Mouse (Mus musculus): ENCODE results near the gene Gtpbp4. TPM values are rescaled to one million over a fixed set of nuclear protein-coding genes. Genes with fewer than 3 reads are reported as not detected.
"Not testable (repeated sequence)": the region's sequence is repeated elsewhere in the genome, so short reads cannot be mapped to it uniquely, and the experiment has no call there.

Gtpbp4 gene
- polyA plus RNA-seq, 1 experiment from 2014 or later, result 53.4 TPM

DNA sequence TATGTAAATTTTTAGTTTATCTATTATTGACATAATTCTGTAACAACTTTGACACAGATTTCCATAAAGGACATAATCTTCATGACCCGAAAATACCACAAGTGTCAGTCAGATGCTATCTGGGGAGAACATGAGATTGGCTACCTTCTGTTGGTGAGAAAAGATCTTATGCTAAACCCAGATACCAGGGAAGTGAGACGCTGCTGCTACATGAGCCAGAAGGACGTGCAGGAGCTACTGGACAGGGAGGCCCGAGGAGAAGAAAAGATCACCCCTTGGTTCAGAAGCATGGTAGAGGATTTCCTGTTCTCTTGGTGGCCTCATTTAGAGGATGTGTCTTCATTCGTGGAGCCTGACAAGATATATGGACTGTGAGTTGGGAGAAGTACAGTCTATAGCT lies 36.8 kb downstream of the Gtpbp4 start:
- H3K9ac ChIP-seq (ENCODE audit: low read depth, low read length); H3K9me3 ChIP-seq (ENCODE audit: control insufficient read depth, low read length); H3K4me2 ChIP-seq (ENCODE audit: low read length); ATAC-seq; H3K27ac ChIP-seq (ENCODE audit: low read depth, low read length); H3K36me3 ChIP-seq (ENCODE audit: control insufficient read depth, insufficient read depth, low read length); H3K4me1 ChIP-seq (ENCODE audit: control insufficient read depth, insufficient read depth, low read depth, low read length); H3K4me3 ChIP-seq (ENCODE audit: low read length); H3K27me3 ChIP-seq (replicated peaks; ENCODE audit: control insufficient read depth, insufficient read depth, low read length): not testable (repeated sequence)
- WGBS, result no CpG with 5 or more reads among the region's 5 CpGs

GRCm38 (mm10) chr13:8956873-8957272 lies 39.0 kb downstream of the Gtpbp4 start:
- H3K36me3 ChIP-seq (ENCODE audit: control insufficient read depth, insufficient read depth, low read length); H3K27ac ChIP-seq (ENCODE audit: low read depth, low read length); H3K9ac ChIP-seq (ENCODE audit: low read depth, low read length); H3K27me3 ChIP-seq (replicated peaks; ENCODE audit: control insufficient read depth, insufficient read depth, low read length); ATAC-seq; H3K4me3 ChIP-seq (ENCODE audit: low read length); H3K4me2 ChIP-seq (ENCODE audit: low read length); H3K9me3 ChIP-seq (ENCODE audit: control insufficient read depth, low read length); H3K4me1 ChIP-seq (ENCODE audit: control insufficient read depth, insufficient read depth, low read depth, low read length): not testable (repeated sequence)
- WGBS, result no CpG with 5 or more reads among the region's 5 CpGs

GRCm38 (mm10) chr13:8955127-8955526 lies 40.8 kb downstream of the Gtpbp4 start:
- H3K4me3 ChIP-seq (ENCODE audit: low read length); H3K27me3 ChIP-seq (replicated peaks; ENCODE audit: control insufficient read depth, insufficient read depth, low read length); ATAC-seq; H3K4me2 ChIP-seq (ENCODE audit: low read length); H3K9ac ChIP-seq (ENCODE audit: low read depth, low read length); H3K36me3 ChIP-seq (ENCODE audit: control insufficient read depth, insufficient read depth, low read length); H3K9me3 ChIP-seq (ENCODE audit: control insufficient read depth, low read length); H3K27ac ChIP-seq (ENCODE audit: low read depth, low read length); H3K4me1 ChIP-seq (ENCODE audit: control insufficient read depth, insufficient read depth, low read depth, low read length): not testable (repeated sequence)
- 95% methylated on average over 1 of the region's 2 CpGs for WGBS

DNA sequence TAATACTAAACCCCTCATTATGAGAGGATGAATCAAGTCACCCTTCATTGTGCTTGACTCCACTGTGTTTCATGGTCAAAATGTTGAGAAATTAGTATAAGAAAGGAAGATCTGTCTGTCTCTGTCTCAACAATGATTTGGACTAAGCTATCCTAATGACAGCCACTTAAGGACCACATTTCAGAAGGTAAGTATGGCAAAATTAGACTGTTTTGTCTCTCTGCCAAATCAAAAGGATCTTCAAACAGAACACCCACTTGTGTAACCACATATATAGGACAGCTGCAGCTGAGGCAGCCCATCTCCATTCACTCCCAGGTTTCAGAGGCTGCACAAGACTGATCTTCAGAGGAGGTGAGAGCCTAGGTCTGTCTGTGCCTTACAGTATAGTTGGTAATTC lies 43.3 kb downstream of the Gtpbp4 start, which contains the start of gene Idi2:
Gene Idi2 (plus strand): TSS at position 301 of the 400 bp plus-strand sequence.
- H3K4me3 ChIP-seq (ENCODE audit: low read length); H3K9ac ChIP-seq (ENCODE audit: low read depth, low read length); H3K4me1 ChIP-seq (ENCODE audit: control insufficient read depth, insufficient read depth, low read depth, low read length); H3K27me3 ChIP-seq (replicated peaks; ENCODE audit: control insufficient read depth, insufficient read depth, low read length); H3K36me3 ChIP-seq (ENCODE audit: control insufficient read depth, insufficient read depth, low read length); ATAC-seq; H3K4me2 ChIP-seq (ENCODE audit: low read length); H3K27ac ChIP-seq (ENCODE audit: low read depth, low read length); H3K9me3 ChIP-seq (ENCODE audit: control insufficient read depth, low read length): not testable (repeated sequence)

DNA sequence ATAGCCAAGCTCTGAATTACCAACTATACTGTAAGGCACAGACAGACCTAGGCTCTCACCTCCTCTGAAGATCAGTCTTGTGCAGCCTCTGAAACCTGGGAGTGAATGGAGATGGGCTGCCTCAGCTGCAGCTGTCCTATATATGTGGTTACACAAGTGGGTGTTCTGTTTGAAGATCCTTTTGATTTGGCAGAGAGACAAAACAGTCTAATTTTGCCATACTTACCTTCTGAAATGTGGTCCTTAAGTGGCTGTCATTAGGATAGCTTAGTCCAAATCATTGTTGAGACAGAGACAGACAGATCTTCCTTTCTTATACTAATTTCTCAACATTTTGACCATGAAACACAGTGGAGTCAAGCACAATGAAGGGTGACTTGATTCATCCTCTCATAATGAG lies 47.8 kb downstream of the Gtpbp4 start, which contains the start of gene Gm9745:
Gene Gm9745 (minus strand): TSS at position 101 of the 400 bp plus-strand sequence.
- H3K4me1 ChIP-seq (ENCODE audit: control insufficient read depth, insufficient read depth, low read depth, low read length); ATAC-seq; H3K9ac ChIP-seq (ENCODE audit: low read depth, low read length): not testable (repeated sequence)

GRCm38 (mm10) chr13:8943828-8944227 lies 52.1 kb downstream of the Gtpbp4 start:
- not testable (repeated sequence) for H3K4me3 ChIP-seq (ENCODE audit: low read length); H3K4me1 ChIP-seq (ENCODE audit: control insufficient read depth, insufficient read depth, low read depth, low read length); H3K4me2 ChIP-seq (ENCODE audit: low read length); ATAC-seq; H3K36me3 ChIP-seq (ENCODE audit: control insufficient read depth, insufficient read depth, low read length); H3K27me3 ChIP-seq (replicated peaks; ENCODE audit: control insufficient read depth, insufficient read depth, low read length); H3K27ac ChIP-seq (ENCODE audit: low read depth, low read length); H3K9me3 ChIP-seq (ENCODE audit: control insufficient read depth, low read length); H3K9ac ChIP-seq (ENCODE audit: low read depth, low read length)
- WGBS, result no CpG with 5 or more reads among the region's 5 CpGs

More for the DNA sequence above, 47.8 kb downstream of the Gtpbp4 start, which contains the start of gene Gm9745:
- not testable (repeated sequence) for H3K27me3 ChIP-seq (replicated peaks; ENCODE audit: control insufficient read depth, insufficient read depth, low read length); H3K4me3 ChIP-seq (ENCODE audit: low read length); H3K27ac ChIP-seq (ENCODE audit: low read depth, low read length); H3K36me3 ChIP-seq (ENCODE audit: control insufficient read depth, insufficient read depth, low read length); H3K9me3 ChIP-seq (ENCODE audit: control insufficient read depth, low read length); H3K4me2 ChIP-seq (ENCODE audit: low read length)

- H3K4me1 ChIP-seq (ENCODE audit: control insufficient read depth, insufficient read depth, low read depth, low read length), result not testable (repeated sequence)
Observed at GRCm38 (mm10) chr13:8941701-8942100, 54.2 kb downstream of the Gtpbp4 start.

GRCm38 (mm10) chr13:8941110-8941509 lies 54.8 kb downstream of the Gtpbp4 start:
- 97% methylated on average over 4 of the region's 4 CpGs for WGBS
- not testable (repeated sequence) for ATAC-seq

More at GRCm38 (mm10) chr13:8941701-8942100, 54.2 kb downstream of the Gtpbp4 start:
- not testable (repeated sequence) for H3K4me3 ChIP-seq (ENCODE audit: low read length); H3K27me3 ChIP-seq (replicated peaks; ENCODE audit: control insufficient read depth, insufficient read depth, low read length); H3K9ac ChIP-seq (ENCODE audit: low read depth, low read length); H3K4me2 ChIP-seq (ENCODE audit: low read length); H3K9me3 ChIP-seq (ENCODE audit: control insufficient read depth, low read length); ATAC-seq; H3K36me3 ChIP-seq (ENCODE audit: control insufficient read depth, insufficient read depth, low read length); H3K27ac ChIP-seq (ENCODE audit: low read depth, low read length)
- 56% methylated on average over 1 of the region's 5 CpGs for WGBS

DNA sequence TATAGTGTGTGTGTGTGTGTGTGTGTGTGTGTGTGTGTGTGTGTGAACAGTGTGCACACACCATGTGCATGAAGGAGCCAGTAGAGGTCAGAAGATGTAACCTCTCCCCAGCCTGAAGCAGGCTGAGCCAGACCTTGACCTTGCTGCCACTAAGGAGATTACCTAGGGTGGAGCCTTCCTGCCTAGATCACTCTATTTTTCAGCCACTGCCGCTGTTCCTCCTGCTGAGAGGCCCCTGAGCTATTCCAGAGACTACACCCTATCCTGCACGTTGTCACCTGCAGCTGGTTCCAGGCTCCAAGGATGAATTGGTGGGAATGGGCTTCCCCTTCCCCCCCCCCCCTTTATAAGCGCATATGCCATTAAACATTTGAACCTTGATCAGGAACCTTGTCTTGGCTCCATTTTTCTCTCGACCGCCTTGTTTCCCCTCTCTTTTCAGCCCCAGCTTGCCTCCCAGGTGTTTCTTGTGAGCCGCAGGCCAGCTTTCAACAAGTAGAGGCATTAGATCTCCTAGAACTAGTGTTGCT lies 58.2 kb downstream of the Gtpbp4 start:
- not testable (repeated sequence) for H3K9me3 ChIP-seq (ENCODE audit: control insufficient read depth, low read length); H3K27ac ChIP-seq (ENCODE audit: low read depth, low read length); H3K4me3 ChIP-seq (ENCODE audit: low read length); H3K27me3 ChIP-seq (replicated peaks; ENCODE audit: control insufficient read depth, insufficient read depth, low read length); H3K9ac ChIP-seq (ENCODE audit: low read depth, low read length); H3K4me1 ChIP-seq (ENCODE audit: control insufficient read depth, insufficient read depth, low read depth, low read length); ATAC-seq; H3K4me2 ChIP-seq (ENCODE audit: low read length); H3K36me3 ChIP-seq (ENCODE audit: control insufficient read depth, insufficient read depth, low read length)
- 69% methylated on average over 6 of the region's 6 CpGs for WGBS

More at GRCm38 (mm10) chr13:8941110-8941509, 54.8 kb downstream of the Gtpbp4 start:
- not testable (repeated sequence) for H3K36me3 ChIP-seq (ENCODE audit: control insufficient read depth, insufficient read depth, low read length); H3K9me3 ChIP-seq (ENCODE audit: control insufficient read depth, low read length); H3K4me2 ChIP-seq (ENCODE audit: low read length); H3K27ac ChIP-seq (ENCODE audit: low read depth, low read length); H3K27me3 ChIP-seq (replicated peaks; ENCODE audit: control insufficient read depth, insufficient read depth, low read length); H3K4me1 ChIP-seq (ENCODE audit: control insufficient read depth, insufficient read depth, low read depth, low read length); H3K9ac ChIP-seq (ENCODE audit: low read depth, low read length); H3K4me3 ChIP-seq (ENCODE audit: low read length)

DNA sequence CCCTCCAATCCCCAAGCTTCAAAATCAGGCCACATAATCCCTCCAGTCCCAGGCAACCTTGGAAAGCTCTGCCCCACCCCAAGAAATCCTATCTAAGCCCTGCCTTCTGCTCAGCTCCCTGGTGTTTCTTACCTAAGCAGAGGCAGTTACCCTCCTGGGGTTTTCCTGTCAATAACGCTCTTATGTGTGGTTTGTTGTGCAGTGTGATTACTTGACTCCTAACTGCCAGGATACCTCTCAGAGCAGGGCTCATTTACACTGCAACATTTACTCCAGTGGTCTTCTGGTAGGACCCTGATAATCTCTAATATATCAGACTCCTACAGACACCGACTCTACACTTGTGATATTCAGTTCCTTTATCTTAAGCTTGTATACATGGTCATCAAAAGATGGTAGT lies 62.4 kb downstream of the Gtpbp4 start:
- H3K4me1 ChIP-seq (ENCODE audit: control insufficient read depth, insufficient read depth, low read depth, low read length), result no peaks in the 10 kb centered on the region
- no peak overlapping the region for H3K9ac ChIP-seq (ENCODE audit: low read depth, low read length)
- no peak overlapping the region for H3K4me2 ChIP-seq (ENCODE audit: low read length)
- H3K9me3 ChIP-seq (ENCODE audit: control insufficient read depth, low read length), result no peaks in the 10 kb centered on the region
- H3K36me3 ChIP-seq (ENCODE audit: control insufficient read depth, insufficient read depth, low read length), result no peaks in the 10 kb centered on the region
- WGBS, result 63% methylated on average over 2 of the region's 2 CpGs
- H3K27me3 ChIP-seq (replicated peaks; ENCODE audit: control insufficient read depth, insufficient read depth, low read length), result no peaks in the 10 kb centered on the region
- ATAC-seq, result no peak
- H3K27ac ChIP-seq (ENCODE audit: low read depth, low read length), result no peak overlapping the region
- no peak overlapping the region for H3K4me3 ChIP-seq (ENCODE audit: low read length)
